Mouse (Mus musculus): ENCODE measurements around the gene Gm21060. TPM values are rescaled to one million over a fixed set of nuclear protein-coding genes. Genes with fewer than 3 reads are reported as not detected.

Gene Gm21060
- total RNA-seq, 2 experiments from 2014 or later, result not detected

Other genes starting within 250 kb of the Gm21060 start
- 10 to 100 TPM; 16.7 to 22.8 TPM for gene Zfp950, start 156.2 kb downstream of the Gm21060 start, total RNA-seq (2021)
- not detected for gene Gm7102, start 120.8 kb downstream of the Gm21060 start, total RNA-seq (2021)
- not detected for gene Gm6020, start 113.2 kb downstream of the Gm21060 start, total RNA-seq (2021)
- 1 to 10 TPM; 6.2 to 8.7 TPM for gene Csf2ra, start 68.6 kb downstream of the Gm21060 start, total RNA-seq (2021)